Mouse (Mus musculus) thymus, adult 2 months (tissue): Measurements from ENCODE around the gene Tktl2.

ENCODE experiments used
- CTCF ChIP-seq: fragments of 200-500 bp; IDR thresholded peaks from 2 replicates; pipeline ENCODE4 v1.5.1; 2012; ENCODE audit warnings: mild to moderate bottlenecking, control low read depth, low read length, moderate library complexity, borderline replicate concordance; ENCODE audit not compliant: control insufficient read depth, poor library complexity, insufficient read depth; ENCODE audit errors: extremely low read depth
- POLR2A ChIP-seq: fragments of 200-500 bp; IDR thresholded peaks from 2 replicates; pipeline ENCODE4 v1.6.1; 2012; ENCODE audit warnings: mild to moderate bottlenecking, low read length, control low read depth, moderate library complexity; ENCODE audit not compliant: control insufficient read depth, poor library complexity, insufficient read depth; ENCODE audit errors: extremely low read depth

- TF ChIP-seq POLR2A (no peak), CTCF (peak; percentile 75)
Measured at GRCm38 (mm10) chr8:66495726-66496125, 15.8 kb upstream of the Tktl2 start.
